22 mouse cellular contexts compared by ENCODE assay signal in genomic region chr12:25187216-25187615, GRCm38 (mm10).
"Had no signal": no experiment of that assay in that cellular context is flagged by ENCODE, and none has a peak within 500 bp of the region (broad histone marks: within the 10 kb centered on the region; RNA-seq: fewer than 3 reads in every experiment).

No protein-coding gene starts in this region.

- H3K4me2 ChIP-seq: limb, embryonic 13.5 days; liver, embryonic 13.5 days; midbrain, embryonic 13.5 days; neural tube, embryonic 13.5 days had no signal

- DNase-seq: kidney, postnatal 25 days; layer of hippocampus, adult 9-11 months; liver; liver, embryonic 13.5 days; lung, adult 2 months; lung, postnatal 14 days; lung, postnatal 4 days; retina, postnatal 1 day; right cerebral cortex, postnatal 25 days; spleen, adult 18-20 months; thymus, adult 2 months; thymus, postnatal 14 days; thymus, postnatal 4 days had no signal

- H3K27ac ChIP-seq: kidney, postnatal 0 days; layer of hippocampus, adult 2 months; limb, embryonic 10.5 days; limb, embryonic 13.5 days; liver, embryonic 13.5 days; midbrain, embryonic 10.5 days; midbrain, embryonic 13.5 days; neural tube, embryonic 13.5 days had no signal

- H3K9ac ChIP-seq: limb, embryonic 13.5 days; liver, embryonic 13.5 days; midbrain, embryonic 13.5 days; neural tube, embryonic 13.5 days had no signal

- H3K9me3 ChIP-seq: limb, embryonic 10.5 days; limb, embryonic 13.5 days; liver, embryonic 13.5 days; midbrain, embryonic 10.5 days; midbrain, embryonic 13.5 days; neural tube, embryonic 13.5 days had no signal

- H3K4me1 ChIP-seq: neural tube, embryonic 13.5 days had no signal

- H3K4me3 ChIP-seq: layer of hippocampus, adult 2 months; limb, embryonic 10.5 days; limb, embryonic 13.5 days; liver, embryonic 13.5 days; midbrain, embryonic 10.5 days; midbrain, embryonic 13.5 days; myocyte; neural tube, embryonic 13.5 days had no signal

- H3K36me3 ChIP-seq: limb, embryonic 10.5 days; limb, embryonic 13.5 days; liver, embryonic 13.5 days; midbrain, embryonic 10.5 days; midbrain, embryonic 13.5 days; neural tube, embryonic 13.5 days had no signal

- H3K27me3 ChIP-seq: limb, embryonic 13.5 days; liver, embryonic 13.5 days; midbrain, embryonic 13.5 days; neural tube, embryonic 13.5 days had no signal

- ATAC-seq: midbrain, embryonic 13.5 days; midbrain, embryonic 16.5 days had no signal
